Comparison of ENCODE assay signal across 9 mouse cellular contexts in the genomic region with DNA sequence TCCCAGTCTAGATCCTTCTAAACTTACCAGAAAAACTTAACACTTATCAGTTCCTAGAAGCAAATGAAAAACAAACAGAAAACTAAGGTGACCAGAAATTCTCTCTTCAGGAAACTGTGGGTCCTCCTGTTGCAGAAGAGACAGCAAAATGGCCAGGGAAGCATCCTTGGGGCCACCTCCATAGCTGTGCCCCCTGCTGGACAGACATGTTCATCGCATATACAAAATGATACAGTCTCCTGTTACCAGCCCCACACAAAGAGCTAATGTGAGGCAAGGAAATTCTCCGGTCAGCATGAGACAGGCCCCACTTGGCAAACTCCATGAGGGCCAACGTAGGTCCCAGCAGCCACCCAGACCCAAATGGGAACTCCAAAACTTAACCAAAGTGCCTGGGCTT.
A peak's percentile ranks its signal among the peaks of the same experiment; 100 is the strongest.
DNase-seq lines count a peak whose midpoint lies in the region; ATAC-seq and TF ChIP-seq lines count a peak whose summit lies in the region.
"Had no signal": no experiment of that assay in that cellular context is flagged by ENCODE, and none has a peak within 500 bp of the region (broad histone marks: within the 10 kb centered on the region; RNA-seq: fewer than 3 reads in every experiment).

No protein-coding gene starts in this region.

- TF ChIP-seq POLR2A in heart, adult 2 months (IDR thresholded peaks at IDR 0.05; ENCODE audit: insufficient read depth, low read depth, low read length): no peak

- intact Hi-C loops in heart, adult 2 months (cut with DNase I): no loop called here

- H3K9me3 ChIP-seq in G1E (replicated peaks): no peaks in the 10 kb centered on the region
- no peaks in the 10 kb centered on the region for H3K9me3 ChIP-seq in kidney, embryonic 14.5 days (ENCODE audit: control insufficient read depth, low read length)

- no peaks in the 10 kb centered on the region for H3K36me3 ChIP-seq in heart, adult 2 months (ENCODE audit: control insufficient read depth, insufficient read depth, low read length)
- peaks cover 50% of the 10 kb centered on the region for H3K36me3 ChIP-seq in G1E (replicated peaks)
- H3K36me3 ChIP-seq in kidney, embryonic 14.5 days (ENCODE audit: control insufficient read depth, insufficient read depth, low read length): no peaks in the 10 kb centered on the region

- H3K4me3 ChIP-seq in heart, adult 2 months: no peak overlapping the region
- H3K4me3 ChIP-seq in G1E (ENCODE audit: low read depth, low read length): no peak overlapping the region
- H3K4me3 ChIP-seq in kidney, embryonic 14.5 days (ENCODE audit: low read length): no peak overlapping the region

- no peak overlapping the region for H3K4me2 ChIP-seq in kidney, embryonic 14.5 days (replicated peaks; ENCODE audit: low read depth, low read length)

- H3K4me1 ChIP-seq in heart, adult 2 months (ENCODE audit: control insufficient read depth, insufficient read depth, low read length): no peaks in the 10 kb centered on the region
- peaks cover 4% of the 10 kb centered on the region; the same call in 1 of the 2 replicates for H3K4me1 ChIP-seq in G1E (ENCODE audit: insufficient read depth, low read depth, low read length)
- H3K4me1 ChIP-seq in kidney, embryonic 14.5 days (ENCODE audit: control insufficient read depth, insufficient read depth, low read length): no peaks in the 10 kb centered on the region

- TF ChIP-seq CTCF in heart, adult 2 months (IDR thresholded peaks at IDR 0.05): peak; percentile 47
- TF ChIP-seq CTCF in G1E (IDR thresholded peaks at IDR 0.05; ENCODE audit: low read depth, low read length): no peak

- no peak for DNase-seq in heart, adult 2 months
- no peak for DNase-seq in heart, adult 9 months (ENCODE audit: low spot score in 2 of 2)
- DNase-seq in 416B (ENCODE audit: low read depth) (peak; percentile 23), G1E (ENCODE audit: low spot score) (peak; percentile 18)
- DNase-seq in gastrocnemius, adult 18-20 months (ENCODE audit: low spot score): no peak
- no peak for DNase-seq in right cerebral cortex, adult 18-20 months
- DNase-seq: heart, adult 18-20 months had no signal

- no peak for TF ChIP-seq EP300 in heart, adult 2 months (IDR thresholded peaks at IDR 0.05; ENCODE audit: insufficient read depth, low read depth, low read length)

- no peaks in the 10 kb centered on the region for H3K27me3 ChIP-seq in heart, adult 2 months (ENCODE audit: control insufficient read depth, insufficient read depth, low read length)
- H3K27me3 ChIP-seq in G1E (ENCODE audit: insufficient read depth, low read length): no peaks in the 10 kb centered on the region
- no peaks in the 10 kb centered on the region for H3K27me3 ChIP-seq in kidney, embryonic 14.5 days (ENCODE audit: control insufficient read depth, insufficient read depth, low read length)

- no peak overlapping the region for H3K9ac ChIP-seq in heart, adult 2 months (ENCODE audit: low read depth, low read length)
- no peak overlapping the region for H3K9ac ChIP-seq in kidney, embryonic 14.5 days (ENCODE audit: low read depth, low read length)

- H3K27ac ChIP-seq in heart, adult 2 months: no peak overlapping the region
- no peak overlapping the region for H3K27ac ChIP-seq in kidney, embryonic 14.5 days (ENCODE audit: low read depth, low read length)

- WGBS in heart, adult 2 months: 83% methylated on average over 3 of the region's 3 CpGs
- 64% methylated on average over 3 of the region's 3 CpGs for WGBS in kidney, embryonic 14.5 days

- no peaks in the 10 kb centered on the region for H3K79me2 ChIP-seq in heart, adult 2 months (replicated peaks; ENCODE audit: control insufficient read depth, insufficient read depth, low read length)

- no peak for ATAC-seq in G1E (ENCODE audit: extremely low read depth, insufficient number of reproducible peaks, low FRiP score, poor library complexity, severe bottlenecking)
- ATAC-seq in erythroblast, adult 5-6 weeks (replicated peaks; ENCODE audit: low FRiP score, poor library complexity, severe bottlenecking): peak; percentile 60
- ATAC-seq in kidney, embryonic 14.5 days (ENCODE audit: low FRiP score, low TSS enrichment): no peak

Comparison
In these comparisons a context has a peak if more than half of its experiments do, and no peak if none do; other contexts are left out.
1. DNase-seq: peak in 416B (single experiment) and G1E (single experiment); none in heart, adult 2 months (0 of 2), heart, adult 9 months (0 of 2), gastrocnemius, adult 18-20 months (single experiment) and right cerebral cortex, adult 18-20 months (single experiment).